Mouse (Mus musculus): ENCODE measurements around the gene Gm49333. TPM values are rescaled to one million over a fixed set of nuclear protein-coding genes. Genes with fewer than 3 reads are reported as not detected.

Gm49333 gene
- not detected for total RNA-seq (2021)
- long read RNA-seq, experiment 1, partial matches to known transcripts, result 0 of 1 reads
- long read RNA-seq, experiment 1, other reads (novel, unspliced or antisense), result 1 of 1 reads
- long read RNA-seq, experiment 2, result 0 reads

DNA sequence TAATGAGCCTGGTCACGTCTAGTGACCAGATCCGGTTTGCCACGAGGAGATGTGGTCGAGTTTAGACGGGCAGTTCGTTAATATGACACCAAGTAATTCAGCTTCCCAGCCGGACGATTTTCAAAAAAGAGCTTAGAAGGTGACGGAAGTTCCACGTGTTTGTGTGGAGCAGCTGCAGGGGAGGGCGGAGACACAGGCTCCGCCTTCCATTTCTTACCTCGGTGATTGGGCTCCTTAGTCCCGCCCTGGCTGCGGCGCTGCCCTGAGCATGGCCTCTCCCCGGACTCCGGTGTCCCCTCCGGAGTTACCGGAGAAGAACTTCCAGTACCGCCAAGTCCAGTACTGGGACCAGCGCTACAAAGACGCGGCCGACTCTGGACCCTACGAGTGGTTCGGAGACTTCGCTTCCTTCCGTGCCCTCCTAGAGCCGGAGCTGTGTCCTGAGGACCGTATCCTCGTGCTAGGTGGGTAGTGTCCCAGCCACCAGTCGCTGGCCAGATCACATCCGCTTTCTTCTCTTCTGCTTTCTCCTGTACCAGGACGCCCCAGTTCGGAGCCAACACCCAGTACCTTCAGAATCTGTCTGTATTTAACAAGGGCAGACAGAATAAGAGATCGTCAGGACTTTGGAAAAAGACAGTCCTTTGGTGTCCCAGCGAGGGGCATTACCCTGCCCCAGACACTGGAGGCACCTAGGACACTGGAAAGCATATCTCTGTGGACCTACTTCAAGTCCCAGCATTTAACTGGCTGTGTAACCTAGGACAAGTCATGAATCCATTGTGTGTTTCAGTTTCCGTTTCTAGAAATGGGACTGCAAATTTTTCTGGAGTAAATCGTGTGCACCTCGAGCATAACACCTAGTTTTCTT is at the start of gene Gm49333, which contains the start of the genes Eef1akmt4 and Alg3:
Gene Gm49333 (plus strand): TSS at position 254 of the 871 bp plus-strand sequence.
Gene Eef1akmt4 (plus strand): TSS at position 237 of the 871 bp plus-strand sequence.
Gene Alg3 (minus strand): TSS at position 379 of the 871 bp plus-strand sequence.
- peak; percentile 87 to 94 for DNase-seq

DNA sequence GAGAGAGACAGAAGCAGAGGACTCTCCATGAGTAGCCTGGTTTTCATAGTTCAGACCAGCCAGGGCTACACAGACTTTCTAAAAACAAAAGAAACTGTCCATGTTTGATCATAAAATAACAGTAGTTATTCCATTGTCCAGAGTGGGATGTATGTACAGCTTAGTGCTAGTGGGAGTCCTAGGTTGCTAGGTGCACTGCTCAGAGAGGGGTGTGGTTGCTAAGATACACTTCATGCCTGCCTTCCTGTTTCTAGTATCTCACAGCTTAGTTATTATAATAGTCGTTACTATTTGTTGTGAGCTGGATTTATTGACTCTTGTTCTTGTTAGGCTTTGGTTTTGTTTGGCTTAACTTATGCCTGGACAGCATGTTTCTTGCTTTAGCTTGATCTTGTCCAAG is 46.3 kb upstream of the Gm49333 start:
- no peak for DNase-seq

DNA sequence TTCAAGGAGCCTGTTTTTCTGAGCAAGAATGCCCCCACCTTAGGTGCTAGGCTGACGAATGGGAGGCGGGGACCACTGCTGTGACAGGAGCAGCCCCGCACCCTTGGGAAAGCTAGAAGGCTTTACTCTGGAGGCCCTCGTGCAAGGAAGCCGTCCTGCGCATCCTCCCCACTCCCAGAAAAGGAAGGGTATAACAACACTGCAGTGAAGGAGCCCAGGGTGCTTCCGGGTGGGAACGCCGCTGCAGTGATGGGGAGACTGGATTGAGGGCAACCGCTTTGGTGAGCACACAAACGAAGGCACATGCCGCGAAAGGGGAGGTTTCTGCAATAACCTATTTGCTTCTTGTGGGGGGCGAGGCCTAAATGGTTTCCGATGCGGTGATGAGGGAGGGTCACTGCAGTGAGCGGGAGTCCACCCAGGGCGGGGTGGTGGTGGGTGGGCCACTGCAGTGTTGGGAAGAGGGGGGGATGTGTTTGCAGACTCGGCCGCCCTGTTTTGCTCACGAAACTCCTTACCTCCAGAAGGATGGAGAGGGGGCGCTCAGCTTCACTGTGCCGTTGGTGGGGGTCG is 22.0 kb upstream of the Gm49333 start, which contains the start of gene Vwa5b2:
Gene Vwa5b2 (plus strand): TSS at position 106 of the 573 bp plus-strand sequence.
- no peak for DNase-seq

DNA sequence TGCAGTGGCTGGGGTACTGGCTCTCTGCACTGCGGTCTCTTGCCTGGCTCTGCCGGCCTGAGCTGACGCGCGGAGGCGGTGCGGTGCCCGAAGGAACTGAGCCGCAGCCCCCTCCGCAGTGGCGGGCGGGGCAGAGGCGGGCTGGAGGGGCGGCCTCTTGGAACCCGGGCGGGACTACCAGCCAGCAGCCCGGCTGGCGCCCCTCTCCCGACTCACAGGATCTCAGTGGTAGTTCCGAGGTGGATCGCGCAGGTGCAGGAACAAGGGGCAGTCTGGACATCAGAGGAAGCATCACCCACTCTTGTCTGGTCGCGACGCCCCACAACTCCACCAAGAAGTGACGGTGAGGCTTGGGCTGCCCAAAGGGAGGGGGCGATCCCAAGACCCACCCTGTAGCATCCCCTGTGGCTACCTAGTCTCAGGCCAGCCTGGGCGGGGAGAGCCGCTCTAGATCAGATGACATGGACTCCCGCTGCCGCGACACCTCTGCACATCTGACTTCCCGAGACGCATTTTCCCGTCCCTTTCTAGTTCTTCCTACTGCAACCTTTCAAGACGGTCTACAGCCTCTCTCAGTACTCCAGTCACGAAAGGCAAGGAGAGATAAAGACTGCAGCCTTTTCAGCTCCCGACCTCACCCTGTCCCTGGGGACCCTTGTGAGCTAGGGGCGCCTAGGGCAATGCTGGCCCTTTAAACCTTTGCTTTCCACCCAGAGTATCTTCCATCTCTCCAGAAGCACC is 21.3 kb upstream of the Gm49333 start:
- peak in 1 of 2 experiments; percentile 13 for DNase-seq

DNA sequence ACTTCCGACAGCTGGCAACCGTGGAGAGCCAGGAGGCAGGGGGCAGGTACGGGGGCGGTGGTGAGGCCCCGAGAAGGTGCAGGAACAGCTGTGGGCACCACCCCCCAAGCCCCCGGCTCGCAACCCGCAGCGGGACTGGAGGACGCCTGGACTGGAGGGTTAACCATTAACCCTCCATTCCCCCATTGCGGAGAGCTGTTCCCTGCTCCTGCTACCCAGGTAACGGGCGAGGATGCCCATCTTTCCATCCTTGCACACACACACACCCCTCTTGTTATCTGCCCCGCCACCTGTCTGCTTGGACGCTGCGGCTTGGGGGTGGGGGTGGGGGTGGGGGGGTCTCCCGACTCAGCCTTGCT is 20.8 kb upstream of the Gm49333 start:
- DNase-seq, result no peak

DNA sequence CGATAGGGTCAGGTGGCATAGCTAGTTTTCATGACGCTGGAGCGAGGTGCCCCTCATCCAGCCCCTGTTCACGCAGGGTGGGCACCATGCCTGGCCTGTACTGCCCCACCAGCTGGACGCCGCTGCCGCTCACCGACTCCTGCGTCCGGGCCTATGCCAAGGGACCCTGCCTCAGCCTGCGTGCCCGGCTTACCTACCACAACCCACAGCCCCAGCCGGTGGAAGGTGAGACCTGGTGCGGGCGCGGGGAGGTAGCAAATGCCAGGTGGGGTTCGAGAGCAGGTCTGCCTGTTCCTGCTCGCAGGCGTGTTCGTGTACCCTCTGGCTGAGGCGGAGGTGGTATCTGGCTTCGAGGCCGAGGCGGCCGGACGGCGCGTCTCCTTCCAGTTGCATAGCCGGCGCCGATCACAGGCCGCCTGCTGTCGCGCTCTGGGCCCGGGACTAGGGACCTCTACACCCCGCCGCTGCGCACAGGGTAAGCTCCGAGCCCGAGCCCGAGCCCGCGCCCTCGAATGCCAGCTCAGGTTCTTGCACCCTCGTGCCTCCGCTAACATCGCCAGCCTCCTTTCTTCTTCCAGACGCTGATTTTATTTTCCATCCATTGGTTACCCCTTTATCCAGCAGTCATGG is 20.2 kb upstream of the Gm49333 start:
- DNase-seq, result no peak

DNA sequence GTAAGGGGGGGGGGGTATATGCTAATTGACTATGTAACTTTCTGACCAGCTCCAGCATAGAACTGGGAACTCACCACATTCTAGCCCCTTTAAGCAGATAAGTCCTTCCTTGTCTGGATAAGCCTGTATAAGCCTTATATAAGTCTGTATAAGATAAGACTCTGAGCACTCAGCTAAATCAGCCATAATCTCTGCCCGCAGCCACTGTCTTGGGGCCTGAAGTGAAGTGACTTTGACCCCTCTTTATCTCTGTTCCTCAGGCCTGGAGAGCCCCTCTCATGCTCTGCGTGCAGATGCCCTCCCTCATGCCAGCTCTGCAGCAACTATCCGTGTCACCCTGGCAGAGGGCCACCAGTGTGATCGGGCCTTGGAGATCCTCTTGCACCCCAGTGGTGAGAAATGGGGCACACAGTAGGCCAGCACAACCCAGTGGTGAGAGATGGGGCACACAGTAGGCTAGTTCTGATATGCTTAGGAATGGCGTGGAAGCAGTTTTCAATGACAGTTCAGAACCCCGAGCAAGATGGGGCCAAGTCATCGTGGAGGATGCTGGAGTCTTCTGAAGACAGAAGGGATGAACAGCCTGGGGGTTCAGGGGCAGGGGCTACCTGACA is 16.2 kb upstream of the Gm49333 start:
- DNase-seq, result no peak

DNA sequence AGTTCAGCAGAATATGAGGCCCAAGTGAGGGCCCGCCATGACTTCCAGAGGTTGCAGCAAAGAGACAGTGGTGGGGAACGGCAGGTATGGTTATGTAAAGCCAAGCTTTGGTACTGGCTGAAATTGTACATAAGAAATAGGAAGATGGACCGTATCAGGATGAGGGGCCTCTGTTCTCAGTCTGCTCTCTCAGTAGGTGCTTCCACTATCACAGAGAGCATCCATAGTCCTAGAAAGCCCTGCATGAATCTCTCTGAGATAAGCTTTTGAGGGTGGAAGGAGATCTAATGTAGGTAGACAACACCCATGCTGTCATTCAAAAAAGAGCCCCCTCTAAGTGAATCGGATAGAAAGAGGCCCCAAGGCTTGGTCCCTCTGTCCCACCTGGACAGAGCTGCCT is 15.7 kb upstream of the Gm49333 start:
- DNase-seq, result no peak

DNA sequence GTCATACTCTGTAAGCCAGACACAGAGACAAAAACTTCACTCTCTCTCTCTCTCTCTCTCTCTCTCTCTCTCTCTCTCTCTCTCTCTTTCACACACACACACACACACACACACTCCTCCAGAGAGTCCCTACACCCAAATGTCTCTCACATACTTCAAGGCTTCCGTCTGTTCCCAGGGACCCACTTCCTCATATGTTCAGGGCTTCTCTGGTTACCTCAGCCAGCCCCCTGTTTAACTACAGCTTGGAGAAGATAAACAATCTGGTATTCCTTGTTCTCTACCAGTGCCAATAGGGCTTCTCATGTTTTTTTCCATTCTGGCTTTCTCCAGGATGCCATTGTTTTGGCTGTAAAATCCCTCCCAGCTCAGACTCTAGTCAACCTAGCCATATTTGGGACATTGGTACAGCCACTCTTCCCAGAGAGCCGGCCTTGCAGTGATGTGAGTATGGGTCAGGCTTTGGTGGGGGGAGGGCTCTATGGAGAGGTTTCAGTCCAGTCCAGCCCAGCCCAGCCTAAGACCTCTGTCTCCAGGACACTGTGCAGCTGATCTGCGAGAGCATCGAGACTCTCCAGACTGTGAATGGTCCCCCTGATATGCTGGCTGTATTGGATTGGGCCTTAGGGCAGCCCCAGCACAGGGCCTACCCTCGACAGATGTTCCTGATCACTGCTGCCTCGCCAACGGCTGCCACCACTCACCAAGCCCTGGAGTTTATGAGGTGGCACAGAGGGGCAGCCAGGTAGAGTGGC is 14.5 kb upstream of the Gm49333 start:
- no peak for DNase-seq

DNA sequence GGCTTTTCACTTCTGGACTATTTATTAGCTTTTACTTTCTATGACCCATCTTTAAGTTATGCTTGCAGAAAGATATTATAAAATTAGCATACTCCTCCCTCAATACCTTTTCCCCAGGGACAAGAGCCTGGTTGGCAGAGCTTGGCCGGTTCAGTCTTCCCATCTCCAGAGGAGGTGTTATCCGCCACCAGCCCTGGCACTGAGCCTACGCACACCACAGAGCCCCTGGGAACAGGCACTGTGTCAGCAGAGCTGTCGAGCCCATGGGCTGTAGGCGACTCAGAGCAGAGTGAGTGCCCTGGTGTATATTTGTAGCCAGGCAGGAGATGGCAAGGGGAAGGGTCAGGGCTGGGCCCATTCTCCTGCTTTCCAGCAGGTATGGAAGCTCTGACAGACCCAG is 10.9 kb upstream of the Gm49333 start:
- DNase-seq, result no peak

DNA sequence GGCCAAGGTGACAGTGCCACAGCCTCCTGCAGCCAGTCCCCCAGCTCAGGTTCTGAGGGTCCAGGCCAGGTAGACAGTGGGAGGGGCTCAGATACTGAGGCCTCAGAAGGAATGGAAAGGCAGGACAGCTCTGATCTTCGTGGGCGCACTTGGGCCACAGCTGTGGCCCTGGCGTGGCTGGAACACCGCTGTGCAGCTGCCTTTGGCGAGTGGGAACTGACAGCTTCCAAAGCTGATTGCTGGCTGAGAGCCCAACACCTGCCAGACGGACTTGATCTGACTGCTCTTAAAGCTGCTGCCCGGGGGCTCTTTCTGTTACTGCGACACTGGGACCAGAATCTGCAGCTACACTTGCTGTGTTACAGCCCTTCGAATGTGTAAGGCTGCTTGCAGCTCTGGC is 6.7 kb upstream of the Gm49333 start:
- no peak for DNase-seq

DNA sequence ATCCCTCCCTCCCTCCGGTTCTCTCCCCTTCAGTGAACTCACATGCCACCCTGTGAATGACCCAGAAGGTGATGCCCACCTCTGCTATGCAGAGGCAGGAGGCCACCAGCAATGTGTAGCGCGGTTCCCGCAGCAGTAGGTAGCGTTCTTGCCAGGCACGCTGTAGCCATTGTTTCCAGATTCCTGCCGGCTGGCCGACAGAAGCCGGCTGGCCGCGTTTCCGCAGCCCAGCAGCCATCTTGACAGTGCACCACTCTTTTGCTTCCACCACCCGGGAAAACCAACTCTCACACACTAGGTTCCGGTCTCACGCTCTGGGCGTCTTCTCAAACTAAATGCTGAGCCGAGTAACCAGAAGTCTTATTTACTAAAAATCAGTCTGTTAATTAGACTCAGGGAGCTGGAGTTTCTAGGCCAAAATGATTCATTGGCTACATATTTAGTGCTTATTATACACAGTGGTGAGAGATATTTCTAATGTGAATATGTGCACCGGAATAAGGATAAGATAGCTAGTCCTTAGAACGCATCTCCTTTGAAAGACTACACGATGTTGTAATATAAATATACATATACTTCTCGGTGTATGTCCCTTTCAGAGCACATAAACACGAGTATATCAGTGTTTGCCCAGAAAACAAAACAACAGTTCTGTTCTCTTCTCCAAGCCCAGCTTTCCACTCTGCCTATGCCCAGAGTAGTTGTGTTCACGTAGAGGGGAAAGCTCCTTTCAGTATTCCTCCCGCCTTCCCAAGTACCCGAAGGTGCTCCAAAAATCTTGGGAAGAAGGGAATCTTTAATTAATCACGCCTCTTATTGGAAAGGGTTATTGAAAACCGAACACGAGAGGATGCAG is 681 bp upstream of the Gm49333 start:
- peak; percentile 73 to 86 for DNase-seq

DNA sequence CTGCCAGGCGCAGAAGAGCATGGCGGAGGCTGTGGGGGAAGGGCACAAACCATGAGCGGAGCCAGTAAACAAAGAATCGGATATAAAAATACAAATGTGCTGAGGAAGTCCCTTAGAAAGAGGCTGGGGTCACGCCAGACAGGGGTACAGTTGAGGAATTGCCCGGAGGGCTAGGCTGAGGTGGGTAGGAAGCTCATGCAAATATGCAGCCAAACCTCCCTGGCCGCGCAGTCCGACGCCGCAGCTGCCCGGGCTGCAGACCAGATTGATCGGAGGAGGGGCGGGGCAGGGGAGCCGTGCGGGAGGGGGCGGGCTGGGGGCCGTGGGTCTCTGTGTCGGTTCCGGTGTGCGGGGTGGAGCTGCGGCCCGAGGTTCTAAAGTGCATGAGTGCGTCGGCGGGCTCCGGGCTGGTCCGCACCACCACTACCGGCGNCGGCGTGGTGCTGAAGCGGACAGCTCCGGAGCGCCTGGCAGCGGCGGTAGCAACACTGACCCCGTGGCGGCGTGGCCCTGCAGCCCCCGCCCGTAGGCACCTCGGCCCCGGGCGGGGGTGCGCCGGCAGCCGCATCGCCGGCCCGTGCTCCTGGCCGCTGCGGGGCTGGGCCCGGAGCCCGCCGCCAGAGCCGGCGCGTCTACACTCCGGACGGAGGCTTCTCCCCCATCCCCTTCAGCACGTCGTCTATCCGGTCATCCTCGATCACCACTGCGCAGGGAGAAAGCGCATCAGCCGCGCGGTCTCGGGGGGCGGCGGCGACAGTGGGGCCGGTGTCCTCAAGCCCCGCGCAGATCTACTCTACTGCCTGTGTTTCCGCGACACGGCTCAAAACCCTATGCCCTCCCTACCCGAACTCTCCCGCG is 8.4 kb downstream of the Gm49333 start:
- DNase-seq, result peak; percentile 14 to 39

DNA sequence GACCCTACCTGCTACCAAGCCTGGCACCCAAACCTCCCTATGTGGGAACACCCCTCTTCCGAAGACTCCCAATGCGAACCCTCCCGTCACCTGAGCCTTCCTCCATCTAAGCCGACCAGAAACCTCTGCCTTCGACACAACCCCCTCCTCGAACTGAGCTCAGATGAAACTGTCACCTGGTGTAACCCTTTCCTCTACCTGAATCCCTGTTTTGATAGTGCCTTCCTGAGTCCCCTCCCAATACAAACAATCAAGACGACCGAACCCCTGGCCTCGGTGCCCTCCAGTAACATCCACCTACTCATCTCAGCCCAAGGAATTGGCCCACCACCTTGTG is 9.0 kb downstream of the Gm49333 start:
- peak in 1 of 2 experiments; percentile 17 for DNase-seq

DNA sequence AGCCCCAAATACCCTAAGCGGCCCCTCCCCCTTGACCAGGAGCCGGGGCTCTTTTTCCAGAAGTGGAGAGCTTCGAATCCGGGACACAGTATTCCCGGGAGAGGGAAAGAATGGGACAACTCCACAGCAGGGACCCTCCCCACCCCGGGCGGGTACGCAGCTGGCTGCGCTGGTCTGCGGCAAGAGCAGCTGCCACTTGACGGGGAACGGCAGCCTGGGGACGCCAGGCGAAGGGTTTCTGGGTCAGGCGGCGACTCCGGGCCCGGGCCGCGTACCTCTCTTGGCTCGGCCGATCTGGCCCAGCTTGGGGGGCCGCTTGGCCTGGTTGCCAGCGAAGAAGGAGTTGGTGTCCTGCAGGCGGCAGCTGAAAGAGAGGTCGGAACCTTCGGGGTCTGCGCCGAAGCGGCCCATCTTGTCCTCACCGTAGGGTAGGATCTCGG is 9.4 kb downstream of the Gm49333 start:
- peak in 1 of 2 experiments; percentile 7 for DNase-seq

DNA sequence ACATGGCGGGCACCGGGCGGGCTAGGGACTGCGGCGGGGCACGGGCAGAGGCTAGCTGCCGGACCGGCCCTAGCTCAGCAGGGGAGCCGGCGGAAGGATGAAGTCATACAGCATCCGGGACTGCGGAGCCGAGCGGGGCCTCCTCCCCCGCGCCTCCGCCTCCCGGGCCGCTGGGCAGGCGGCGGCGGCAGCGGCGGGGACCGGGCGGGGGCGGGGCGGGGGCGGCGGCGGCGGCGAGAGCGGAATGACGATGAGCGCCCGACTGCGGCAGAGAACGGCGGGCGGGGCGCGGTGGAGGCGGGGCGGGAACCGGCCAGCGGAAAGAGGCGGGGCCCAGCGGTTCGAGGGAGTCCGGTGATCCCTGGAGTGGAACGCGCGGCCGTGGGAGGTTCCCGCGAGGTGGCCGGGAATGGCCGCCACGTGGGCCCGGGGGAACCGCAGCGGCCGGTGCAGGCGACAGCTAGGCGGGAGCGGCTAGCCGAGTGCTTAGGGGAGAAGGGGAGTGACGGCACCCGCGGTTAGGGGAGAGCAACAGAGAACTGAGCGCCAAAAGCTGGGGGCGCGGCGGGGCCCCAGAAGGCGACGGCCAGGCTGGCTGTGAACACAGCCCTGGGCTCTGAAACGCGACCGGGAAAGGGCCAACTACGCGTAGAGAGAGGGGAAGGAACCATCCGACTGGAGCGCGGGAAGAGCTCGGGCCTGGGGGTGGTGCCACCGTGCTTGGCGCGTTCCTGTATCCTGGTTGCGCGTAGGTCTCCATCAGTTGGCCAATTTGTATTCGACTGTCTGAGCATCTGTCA is 10.0 kb downstream of the Gm49333 start, which contains the start of gene Camk2n2:
Gene Camk2n2 (minus strand): TSS at position 97 of the 800 bp plus-strand sequence.
- peak; percentile 80 to 81 for DNase-seq

DNA sequence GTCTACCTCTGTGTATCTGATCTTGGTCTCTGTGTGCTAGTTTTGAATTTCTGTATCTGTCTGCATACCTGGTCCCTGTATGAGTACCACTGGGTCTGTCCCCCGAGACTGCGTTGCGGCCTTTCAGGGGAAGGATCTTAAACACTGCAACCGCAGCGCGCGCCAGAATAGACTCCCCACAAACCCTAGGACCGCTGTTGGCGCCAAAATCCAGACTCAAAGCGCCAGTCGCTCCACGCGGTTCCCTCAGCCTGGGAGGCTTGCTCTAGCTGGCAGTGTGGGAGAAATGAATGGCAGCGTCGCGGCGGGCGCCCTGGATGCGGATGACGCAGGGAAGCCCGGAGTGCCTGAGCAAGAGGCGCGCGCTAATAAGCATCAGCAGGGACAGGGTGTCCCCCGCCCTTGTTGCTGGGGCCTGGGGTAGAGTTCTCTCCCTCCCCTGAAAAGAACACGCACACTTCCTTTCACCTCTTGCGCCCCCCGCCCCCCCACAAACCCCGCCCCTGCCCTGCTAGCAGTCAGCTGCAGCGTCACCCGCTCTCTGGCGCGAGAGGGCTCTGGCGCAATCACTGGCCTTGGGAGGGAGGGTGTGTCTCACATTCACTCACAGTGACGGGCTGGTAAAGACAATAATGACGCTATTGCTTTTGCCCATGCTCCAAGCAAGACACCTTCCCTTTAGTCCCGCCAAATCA is 10.7 kb downstream of the Gm49333 start:
- peak; percentile 77 to 78 for DNase-seq
